Mouse (Mus musculus): ENCODE results near the gene Sash3. TPM values are rescaled to one million over a fixed set of nuclear protein-coding genes. Genes with fewer than 3 reads are reported as not detected.

Gene Sash3
- 1 to 10 TPM; 1.5 to 1.8 TPM for total RNA-seq (2021)
- long read RNA-seq, experiment 1, partial matches to known transcripts = 0 of 2 reads
- long read RNA-seq, experiment 1, other reads (novel, unspliced or antisense) = 0 of 2 reads
- long read RNA-seq, experiment 2, partial matches to known transcripts = 1 of 8 reads
- long read RNA-seq, experiment 2, other reads (novel, unspliced or antisense) = 3 of 8 reads

DNA sequence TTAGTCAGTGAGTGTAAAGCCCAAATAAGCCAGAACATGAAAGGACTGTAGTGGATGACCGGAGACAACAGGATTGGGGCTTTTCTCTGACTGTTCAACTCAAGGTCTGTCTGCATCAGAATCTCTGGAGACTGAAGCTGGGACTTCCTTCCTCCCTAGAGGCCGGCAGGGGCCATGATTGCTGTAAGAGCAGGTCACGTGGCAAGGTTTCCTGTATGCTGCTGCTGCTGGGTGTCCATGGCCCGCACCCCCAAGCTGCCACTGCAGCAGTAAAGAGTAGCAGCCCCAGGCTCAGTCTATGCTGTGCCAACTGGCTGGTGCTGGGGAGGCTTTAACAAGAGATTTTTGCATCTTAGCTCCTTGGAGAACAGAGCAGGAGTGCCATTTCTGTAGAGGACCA is at the start of gene Sash3:
Sash3 (plus strand) TSS at position 175 of the 400 bp plus-strand sequence.
- DNase-seq (ENCODE audit: low spot score in 2 of 2) = no peak

DNA sequence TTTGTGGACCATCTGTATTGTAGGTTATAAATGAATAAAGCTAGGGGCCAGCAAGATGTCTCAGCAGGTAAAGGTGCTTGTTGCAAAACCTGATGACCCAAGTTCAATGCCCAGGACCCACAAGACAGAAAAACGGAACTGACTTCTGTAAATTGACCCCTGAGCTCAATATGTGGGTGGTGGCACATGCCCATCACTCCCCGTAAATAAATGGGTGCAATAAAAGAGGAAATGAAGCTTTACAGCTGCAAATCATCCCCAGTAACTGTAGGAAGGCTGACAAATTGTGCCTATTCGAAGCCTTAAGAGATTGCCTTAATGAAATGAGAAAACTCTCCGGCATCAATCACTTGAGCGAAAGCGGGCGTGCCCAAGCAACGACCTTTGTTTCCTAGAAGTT is 49.7 kb upstream of the Sash3 start:
- DNase-seq (ENCODE audit: low spot score in 2 of 2) = no peak

DNA sequence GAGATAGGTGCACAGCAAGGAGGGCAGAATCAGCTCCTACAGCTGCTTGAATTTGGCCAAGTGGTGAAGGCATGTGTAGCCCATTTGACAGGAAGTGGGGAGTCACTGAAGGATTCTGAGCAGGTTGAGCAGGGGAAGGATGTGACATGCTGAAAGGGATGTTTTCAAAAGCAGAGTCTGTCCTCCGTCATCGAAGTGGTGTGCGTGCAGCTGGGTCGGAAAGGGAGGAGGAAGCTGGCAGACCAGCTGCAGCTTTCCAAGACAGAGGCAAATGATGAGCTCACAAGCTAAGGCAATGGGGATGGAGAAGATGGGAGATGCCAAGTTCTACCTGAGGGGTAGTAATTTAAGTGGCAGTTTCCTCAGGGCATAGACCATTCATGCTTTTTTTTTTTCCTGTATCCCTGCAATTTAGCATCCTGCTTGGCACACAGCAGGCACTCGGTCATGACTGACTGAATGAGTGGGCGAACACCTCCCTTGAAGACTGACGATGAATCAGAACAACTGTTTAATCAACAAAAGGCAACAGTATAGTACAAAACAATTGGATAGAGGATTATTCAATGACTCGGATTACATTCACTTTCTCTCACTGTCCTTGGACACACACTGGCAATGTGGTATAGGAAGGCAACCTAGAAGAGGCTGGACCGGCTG is 47.6 kb upstream of the Sash3 start:
- DNase-seq (ENCODE audit: low spot score in 2 of 2) = no peak

DNA sequence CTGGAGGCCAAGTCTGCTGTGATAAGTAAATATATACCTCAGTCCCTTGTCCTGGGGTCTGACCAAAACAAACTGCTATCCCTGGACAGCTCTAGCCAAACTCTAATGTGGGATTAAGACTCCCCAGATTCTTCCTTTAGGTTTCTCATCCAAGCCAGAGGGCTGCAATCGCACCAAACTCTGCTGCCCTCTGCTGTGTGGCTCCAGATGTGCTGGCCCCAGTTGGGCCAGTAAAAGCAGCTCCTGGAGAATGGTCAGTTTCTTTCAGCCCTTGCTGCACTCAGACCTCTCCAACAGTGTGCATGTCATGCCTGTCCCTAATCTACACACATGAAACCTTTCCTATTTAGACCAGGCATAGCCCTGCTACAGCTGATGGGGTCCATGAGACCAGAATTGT is 46.4 kb upstream of the Sash3 start:
- peak in 1 of 2 experiments; percentile 25 for DNase-seq (ENCODE audit: low spot score in 2 of 2)

DNA sequence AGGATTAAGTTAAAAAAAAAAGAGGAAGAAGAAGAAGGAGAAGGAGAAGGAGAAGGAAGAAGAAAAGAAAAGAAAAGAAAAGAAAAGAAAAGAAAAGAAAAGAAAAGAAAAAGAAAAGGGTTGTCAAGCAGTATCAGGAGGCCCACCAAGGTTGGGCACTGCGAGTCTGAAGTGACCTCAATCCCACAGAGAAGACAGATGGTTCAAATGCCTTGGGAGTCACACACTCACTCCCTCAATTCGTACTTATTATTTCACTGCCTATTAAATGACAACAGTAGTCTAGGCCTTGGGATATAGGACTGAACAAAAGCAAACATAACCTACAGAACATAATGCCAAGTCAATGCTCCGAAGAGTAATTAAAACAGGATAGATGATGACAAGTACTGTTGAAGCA is 43.0 kb upstream of the Sash3 start:
- no peak for DNase-seq (ENCODE audit: low spot score in 2 of 2)

DNA sequence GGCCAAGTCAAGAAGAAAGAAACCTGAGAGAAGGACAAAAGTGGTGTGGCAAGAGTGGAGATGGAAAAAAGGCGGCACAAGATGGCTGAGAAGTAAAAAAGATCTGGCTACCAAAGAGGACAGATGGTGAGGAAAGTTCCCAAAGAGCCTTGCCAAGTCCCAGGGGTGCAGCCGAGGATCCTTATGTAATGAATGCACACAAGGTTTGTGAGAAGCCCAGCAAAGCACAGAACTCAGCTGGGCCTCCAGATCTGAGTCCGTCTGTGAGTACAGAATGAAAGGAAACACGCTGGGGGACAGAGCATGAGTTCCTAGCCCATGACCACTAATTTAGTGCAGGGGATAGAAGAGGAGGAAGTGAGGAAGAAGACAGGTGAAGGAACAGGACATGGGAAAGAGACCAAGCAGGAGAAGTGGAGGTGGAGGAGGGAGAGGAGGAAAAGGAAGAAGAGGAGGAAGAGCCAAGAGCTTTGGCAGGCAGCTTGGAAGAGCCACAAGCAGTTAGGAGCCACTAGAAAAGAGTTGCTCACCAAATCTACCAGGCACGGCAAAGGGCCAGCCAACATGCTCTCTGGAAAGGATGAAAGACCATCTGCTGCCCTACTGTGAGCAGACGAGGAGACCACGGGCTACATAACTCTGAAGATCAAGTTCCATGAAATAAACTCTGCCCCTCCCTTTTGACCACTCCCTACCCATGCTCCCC is 41.3 kb upstream of the Sash3 start:
- DNase-seq (ENCODE audit: low spot score in 2 of 2) = no peak

DNA sequence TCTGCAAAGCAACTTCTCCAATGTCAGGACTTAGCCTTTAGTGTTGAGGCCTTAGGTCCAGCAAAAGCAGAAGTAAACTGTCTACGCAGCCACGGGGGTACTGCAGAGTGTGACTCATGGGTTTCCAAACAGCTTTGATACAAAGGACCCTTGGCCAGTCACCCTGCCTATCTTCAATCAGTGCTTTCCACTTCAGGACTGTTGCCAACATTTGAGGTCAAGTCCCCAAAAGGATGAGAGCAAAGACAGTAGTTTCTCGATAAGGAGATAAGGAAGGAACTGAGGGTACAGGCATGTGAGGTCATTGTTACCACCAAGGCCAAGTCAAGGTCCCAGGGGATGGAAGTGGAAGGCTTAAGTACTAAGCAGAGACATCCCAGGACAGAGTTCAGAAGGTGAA is 40.0 kb upstream of the Sash3 start:
- DNase-seq (ENCODE audit: low spot score in 2 of 2) = no peak

- DNase-seq (ENCODE audit: low spot score in 2 of 2) = peak in 1 of 2 experiments; percentile 14
Observed at GRCm38 (mm10) chrX:48108394-48109315, 37.6 kb upstream of the Sash3 start, which contains the start of gene Xpnpep2. Gene Xpnpep2 (plus strand): TSS chrX:48108725.

DNA sequence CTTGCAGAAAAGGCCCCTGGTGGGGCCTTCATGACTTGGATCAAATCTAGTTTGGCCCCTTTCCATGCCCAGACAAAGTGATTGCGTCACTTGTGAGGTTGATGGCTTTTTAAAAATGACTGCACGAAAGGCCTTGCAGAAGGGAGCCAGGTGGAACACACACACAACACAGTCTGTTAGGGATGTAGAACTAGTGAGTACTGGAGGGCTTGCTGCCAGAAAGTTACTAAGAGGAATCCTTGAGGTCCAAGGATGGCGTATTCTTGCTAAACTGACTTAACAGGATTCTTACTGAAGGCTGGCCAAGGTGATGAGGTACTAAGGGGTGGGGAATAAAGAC is 37.0 kb upstream of the Sash3 start:
- no peak for DNase-seq (ENCODE audit: low spot score in 2 of 2)

GRCm38 (mm10) chrX:48119294-48119693 is 26.9 kb upstream of the Sash3 start:
- DNase-seq (ENCODE audit: low spot score in 2 of 2) = no peak

DNA sequence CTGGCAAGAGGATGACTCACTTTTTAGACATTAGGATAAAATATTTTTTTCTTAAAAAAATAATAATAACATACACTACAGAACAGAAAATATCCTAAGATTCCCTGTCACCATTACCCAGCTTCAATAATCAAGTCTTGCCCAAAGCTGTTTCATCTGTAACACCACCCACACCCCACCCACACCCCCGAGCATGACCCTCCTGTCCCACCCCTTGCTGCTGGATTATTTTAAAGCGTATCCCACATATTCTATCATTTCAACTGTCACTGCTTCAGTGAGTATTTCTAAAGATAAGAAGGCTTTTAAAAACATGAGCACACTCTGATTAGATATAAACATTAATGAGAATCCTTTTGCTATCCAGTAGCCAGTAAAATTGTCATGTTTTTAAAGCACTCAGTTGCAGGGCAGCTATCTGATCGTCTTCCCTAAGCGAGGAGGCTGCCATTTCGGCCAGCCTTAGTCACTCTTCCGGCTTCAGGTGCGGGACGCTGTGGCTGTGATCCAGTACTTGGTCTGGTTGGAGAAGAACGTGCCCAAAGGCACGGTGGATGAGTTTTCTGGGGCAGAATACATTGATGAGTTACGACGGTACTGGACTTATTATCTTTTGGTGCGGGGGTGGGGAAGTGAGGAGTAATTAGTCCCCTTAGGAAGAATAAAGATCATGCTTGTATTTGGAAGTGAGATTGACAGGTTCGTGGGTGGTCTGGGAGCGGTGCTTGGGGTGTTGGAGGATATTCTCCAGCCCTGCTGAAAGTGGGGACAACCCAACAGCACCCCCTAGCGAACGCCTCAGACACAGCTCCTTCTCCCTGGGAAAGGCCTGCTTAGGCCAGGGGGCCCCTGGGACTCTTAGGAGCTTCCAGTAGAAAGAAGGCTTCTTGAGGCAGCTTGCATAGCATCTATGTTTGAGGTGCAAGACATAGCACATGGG is 21.8 kb upstream of the Sash3 start:
- peak; percentile 43 to 60 for DNase-seq (ENCODE audit: low spot score in 2 of 2)

- DNase-seq (ENCODE audit: low spot score in 2 of 2) = no peak
Observed at GRCm38 (mm10) chrX:48126903-48127476, 19.2 kb upstream of the Sash3 start.

DNA sequence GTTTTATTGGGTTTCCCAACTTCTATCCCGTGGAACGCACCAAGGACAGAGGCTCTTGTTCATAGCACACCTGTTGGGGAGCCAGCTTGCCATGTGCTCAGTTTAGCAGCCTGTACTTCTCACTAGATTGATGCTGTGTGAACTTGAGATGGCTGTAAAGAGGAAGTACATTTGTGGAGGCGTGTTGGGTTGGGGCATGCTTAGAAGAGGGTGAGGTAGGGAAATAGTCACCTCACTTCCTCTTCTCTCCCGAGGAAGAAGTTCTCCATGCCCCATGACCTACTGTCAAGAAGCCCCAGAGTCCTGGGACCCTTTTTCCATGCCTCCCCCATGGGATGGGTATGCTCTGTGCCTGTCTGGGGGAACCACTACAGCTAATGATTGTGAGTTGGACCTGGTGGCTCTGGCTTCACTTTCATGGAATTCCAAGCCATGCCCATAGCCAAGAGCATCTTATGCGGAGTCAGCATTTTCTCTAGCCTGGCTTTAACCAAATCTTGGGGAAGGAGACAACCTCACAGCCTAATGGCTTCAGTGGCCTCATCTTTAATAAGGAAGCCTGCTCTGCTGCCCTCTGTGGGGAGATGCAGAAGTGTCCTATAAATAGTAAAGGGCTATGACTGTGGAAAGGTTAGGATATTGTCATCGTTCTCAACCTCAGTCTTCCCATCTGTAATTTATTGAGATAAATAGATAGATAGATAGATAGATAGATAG is 18.6 kb upstream of the Sash3 start:
- DNase-seq (ENCODE audit: low spot score in 2 of 2) = no peak

DNA sequence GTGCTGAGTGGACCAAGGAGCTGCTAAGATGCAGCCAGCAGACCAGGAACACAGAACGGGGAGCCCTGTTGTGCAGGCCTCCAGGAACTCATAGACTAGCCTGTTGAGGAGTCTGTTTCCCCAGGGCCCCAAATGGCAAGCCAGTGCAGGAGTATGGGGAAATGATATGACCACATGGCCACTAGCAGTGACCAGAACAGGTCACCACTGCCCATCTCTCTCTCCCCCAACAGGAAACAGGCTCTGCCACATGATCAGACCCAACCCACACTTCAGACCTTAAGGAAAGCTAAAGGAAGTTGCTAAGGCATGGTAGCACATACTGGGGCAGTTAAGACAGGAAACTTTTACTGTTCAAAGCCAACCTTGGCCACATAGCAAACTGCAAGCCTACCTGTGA is 17.1 kb upstream of the Sash3 start:
- no peak for DNase-seq (ENCODE audit: low spot score in 2 of 2)

DNA sequence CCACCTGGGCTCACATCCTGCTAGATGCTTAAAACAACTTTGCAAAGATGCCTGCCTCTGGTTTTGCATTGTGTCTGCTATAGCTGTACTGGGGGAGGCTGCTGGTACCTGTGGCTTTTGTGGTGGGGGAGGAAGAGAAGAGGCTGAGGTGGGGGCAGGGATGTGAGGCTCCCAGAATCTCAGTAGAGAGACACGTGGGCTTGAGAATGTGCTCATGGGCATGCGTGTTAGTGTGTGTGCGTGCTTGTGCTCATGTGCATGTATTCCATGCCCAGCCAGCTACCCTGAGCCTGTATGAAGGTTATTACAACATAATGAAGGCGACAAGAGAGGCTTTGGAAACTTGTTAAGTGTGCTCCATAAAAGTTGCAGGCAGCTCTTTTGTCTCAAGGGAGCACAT is 9.3 kb upstream of the Sash3 start:
- DNase-seq (ENCODE audit: low spot score in 2 of 2) = no peak

DNA sequence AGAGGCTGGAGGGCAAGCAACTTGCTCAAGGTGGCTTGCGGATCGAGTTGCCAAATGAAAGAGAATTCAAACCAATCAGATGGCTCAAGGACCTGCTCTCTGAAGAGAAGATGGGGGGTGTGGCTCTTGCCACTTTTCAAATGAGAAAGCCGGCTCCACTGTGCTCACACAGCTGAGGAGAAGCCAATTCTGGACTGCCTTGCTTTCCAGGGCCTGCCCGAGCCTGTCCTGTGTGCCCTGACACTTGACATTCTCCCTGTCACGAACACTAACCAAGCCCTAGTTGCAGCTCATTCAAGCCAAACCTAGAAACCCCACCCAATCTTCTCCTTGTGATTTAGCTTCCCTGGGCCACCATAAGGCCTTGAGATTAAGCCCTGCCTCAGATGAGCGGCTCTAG is 8.2 kb upstream of the Sash3 start:
- DNase-seq (ENCODE audit: low spot score in 2 of 2) = no peak

DNA sequence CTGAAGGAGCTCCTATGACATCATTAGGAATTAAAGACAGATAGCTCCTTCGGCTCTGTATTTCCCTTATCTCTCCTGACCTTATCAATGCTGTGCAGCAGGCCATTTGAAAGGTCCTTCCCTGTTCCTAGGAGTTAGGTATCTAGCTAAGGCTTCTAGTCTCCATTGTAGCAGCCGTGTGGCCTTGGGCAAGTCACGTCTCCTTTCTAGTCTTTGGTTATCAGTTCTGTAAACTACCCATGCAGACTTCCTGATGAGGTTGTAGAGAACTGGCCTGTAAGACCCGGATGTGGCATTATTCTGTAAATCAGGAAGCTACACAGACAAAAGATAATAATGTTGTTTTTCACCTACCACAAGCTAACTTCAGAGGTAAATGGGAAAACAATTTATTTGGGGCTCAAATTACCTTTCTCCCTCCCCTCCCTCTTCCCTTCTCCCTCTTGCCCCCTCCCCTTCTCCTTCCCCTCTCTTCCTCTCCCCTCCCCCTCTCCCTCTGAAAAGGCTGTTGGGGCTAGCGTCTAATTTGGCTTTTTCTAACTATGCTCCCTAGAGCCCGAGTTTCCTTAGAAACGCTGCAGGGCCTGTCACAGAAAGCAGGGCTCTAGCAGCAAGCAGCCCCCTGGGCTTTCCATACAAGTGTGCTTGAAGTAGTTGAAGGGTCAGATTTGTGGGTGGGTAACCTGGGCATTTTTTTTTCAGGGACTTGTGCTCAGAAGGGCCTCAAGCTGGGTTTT is 7.5 kb upstream of the Sash3 start:
- no peak for DNase-seq (ENCODE audit: low spot score in 2 of 2)

GRCm38 (mm10) chrX:48139368-48140285 is 6.6 kb upstream of the Sash3 start:
- no peak for DNase-seq (ENCODE audit: low spot score in 2 of 2)

Data from gastrocnemius, postnatal 4 days (tissue).